ENCODE assay signal across 8 mouse cellular contexts in the genomic region with DNA sequence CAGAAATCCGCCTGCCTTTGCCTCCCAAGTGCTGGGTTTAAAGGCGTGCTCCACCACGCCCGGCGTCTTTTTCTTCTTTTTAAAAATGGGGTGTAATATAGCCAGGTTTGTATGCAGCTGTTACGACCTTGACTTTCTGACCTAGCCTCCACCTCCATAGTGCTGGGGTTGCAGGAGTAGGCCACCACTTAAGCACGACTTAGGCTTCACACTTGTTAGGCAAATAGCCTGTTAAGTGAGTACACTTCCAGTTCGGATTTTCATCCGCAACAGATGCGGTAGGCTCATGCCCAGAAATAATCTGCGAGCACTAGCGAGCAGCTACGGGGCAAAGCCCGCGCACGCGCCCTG. TPM values are rescaled to one million over a fixed set of nuclear protein-coding genes. Genes with fewer than 3 reads are reported as not detected.
A peak's percentile ranks its signal among the peaks of the same experiment; 100 is the strongest.
DNase-seq lines count a peak whose midpoint lies in the region; ATAC-seq lines count a peak whose summit lies in the region.

No protein-coding gene starts in this region.

- H3K4me2 ChIP-seq in lung, embryonic 15.5 days = peak overlapping the region; percentile 92
- peak overlapping the region; percentile 84 for H3K4me2 ChIP-seq in embryonic facial prominence, embryonic 14.5 days (ENCODE audit: low read depth, low read length)
- peak overlapping the region; percentile 62 for H3K4me2 ChIP-seq in intestine, embryonic 16.5 days (ENCODE audit: low read depth, low read length)
- peak overlapping the region; percentile 76 for H3K4me2 ChIP-seq in neural tube, embryonic 14.5 days (ENCODE audit: low read depth, low read length)

- intact Hi-C loops in left cerebral cortex, postnatal 36 days (cut with DNase I) = loop anchor here (2.0 kb wide), 1 partner anchor 63 kb away; no protein-coding TSS in a partner anchor

- H3K4me3 ChIP-seq in lung, embryonic 15.5 days = peak overlapping the region; percentile 100
- peak overlapping the region; percentile 89 for H3K4me3 ChIP-seq in embryonic facial prominence, embryonic 14.5 days (ENCODE audit: low read depth, low read length)
- peak overlapping the region; percentile 94 for H3K4me3 ChIP-seq in intestine, embryonic 16.5 days (ENCODE audit: low read length)
- peak overlapping the region; percentile 92 for H3K4me3 ChIP-seq in neural tube, embryonic 14.5 days (ENCODE audit: low read depth, low read length)

- peaks cover 12% of the 10 kb centered on the region; the same call in 1 of the 2 replicates for H3K4me1 ChIP-seq in lung, embryonic 15.5 days
- H3K4me1 ChIP-seq in embryonic facial prominence, embryonic 14.5 days (ENCODE audit: control insufficient read depth, insufficient read depth, low read length) = 0 out of 2 replicates have a peak, but pooled peaks cover 4% of the 10 kb centered on the region
- 0 out of 2 replicates have a peak, but pooled peaks cover 6% of the 10 kb centered on the region for H3K4me1 ChIP-seq in intestine, embryonic 16.5 days (ENCODE audit: control insufficient read depth, insufficient read depth, low read length)
- H3K4me1 ChIP-seq in neural tube, embryonic 14.5 days (ENCODE audit: control insufficient read depth, insufficient read depth, low read length) = peaks cover 12% of the 10 kb centered on the region; the same call in 1 of the 2 replicates

- H3K27ac ChIP-seq in lung, embryonic 15.5 days = peak overlapping the region; percentile 97
- peak overlapping the region; percentile 94 for H3K27ac ChIP-seq in embryonic facial prominence, embryonic 14.5 days (replicated peaks; ENCODE audit: low read depth, low read length)
- H3K27ac ChIP-seq in intestine, embryonic 16.5 days (ENCODE audit: low read length) = peak overlapping the region; percentile 94
- H3K27ac ChIP-seq in neural tube, embryonic 14.5 days (ENCODE audit: low read depth, low read length) = peak overlapping the region; percentile 94

- ATAC-seq in lung, embryonic 15.5 days (ENCODE audit: borderline replicate concordance, extremely low read depth, low FRiP score, low TSS enrichment) = peak; percentile 36; the same call in 1 of the 2 replicates
- ATAC-seq in embryonic facial prominence, embryonic 14.5 days (ENCODE audit: low read depth) = no peak
- peak; percentile 41 for ATAC-seq in intestine, embryonic 16.5 days
- no peak for ATAC-seq in neural tube, embryonic 14.5 days (ENCODE audit: low read depth)

- peaks cover 32% of the 10 kb centered on the region for H3K36me3 ChIP-seq in lung, embryonic 15.5 days
- H3K36me3 ChIP-seq in embryonic facial prominence, embryonic 14.5 days (ENCODE audit: control insufficient read depth, insufficient read depth, low read length) = peaks cover 42% of the 10 kb centered on the region
- peaks cover 8% of the 10 kb centered on the region for H3K36me3 ChIP-seq in intestine, embryonic 16.5 days (ENCODE audit: control insufficient read depth, insufficient read depth, low read length)
- peaks cover 23% of the 10 kb centered on the region for H3K36me3 ChIP-seq in neural tube, embryonic 14.5 days (ENCODE audit: control insufficient read depth, insufficient read depth, low read length)

- no peak for DNase-seq in lung, postnatal 4 days
- DNase-seq in embryonic facial prominence, embryonic 14.5 days (ENCODE audit: low spot score) = no peak
- no peak for DNase-seq in cerebellum, adult 11-12 months
- no peak for DNase-seq in left cerebral cortex, postnatal 36 days (ENCODE audit: low spot score in 2 of 2)
- no peak for DNase-seq in spleen, postnatal 14 days (ENCODE audit: low spot score in 2 of 2)

- 0% methylated on average over 17 of the region's 17 CpGs for WGBS in lung, embryonic 15.5 days
- WGBS in embryonic facial prominence, embryonic 14.5 days = 1% methylated on average over 17 of the region's 17 CpGs
- WGBS in intestine, embryonic 16.5 days = under 1% methylated on average over 17 of the region's 17 CpGs
- 2% methylated on average over 17 of the region's 17 CpGs for WGBS in neural tube, embryonic 14.5 days

- H3K9ac ChIP-seq in lung, embryonic 15.5 days = peak overlapping the region; percentile 93
- H3K9ac ChIP-seq in embryonic facial prominence, embryonic 14.5 days (ENCODE audit: low read depth, low read length) = peak overlapping the region; percentile 87
- peak overlapping the region; percentile 89 for H3K9ac ChIP-seq in intestine, embryonic 16.5 days (ENCODE audit: low read depth, low read length)
- H3K9ac ChIP-seq in neural tube, embryonic 14.5 days (replicated peaks; ENCODE audit: low read depth, low read length) = peak overlapping the region; percentile 94

- no peaks in the 10 kb centered on the region for H3K27me3 ChIP-seq in lung, embryonic 15.5 days
- H3K27me3 ChIP-seq in embryonic facial prominence, embryonic 14.5 days (replicated peaks; ENCODE audit: control insufficient read depth, insufficient read depth, low read length) = no peaks in the 10 kb centered on the region
- no peaks in the 10 kb centered on the region for H3K27me3 ChIP-seq in intestine, embryonic 16.5 days (replicated peaks; ENCODE audit: control insufficient read depth, insufficient read depth, low read length)
- H3K27me3 ChIP-seq in neural tube, embryonic 14.5 days (ENCODE audit: control insufficient read depth, insufficient read depth, low read length) = no peaks in the 10 kb centered on the region

- no peaks in the 10 kb centered on the region for H3K9me3 ChIP-seq in lung, embryonic 15.5 days
- no peaks in the 10 kb centered on the region for H3K9me3 ChIP-seq in embryonic facial prominence, embryonic 14.5 days (ENCODE audit: control insufficient read depth, low read length)
- H3K9me3 ChIP-seq in intestine, embryonic 16.5 days (ENCODE audit: control insufficient read depth, low read length) = no peaks in the 10 kb centered on the region
- no peaks in the 10 kb centered on the region for H3K9me3 ChIP-seq in neural tube, embryonic 14.5 days (ENCODE audit: control insufficient read depth, low read length)

RNA-seq across cellular contexts. Expression of gene Mrpl40, which starts 0.6 kb away (rescaled TPM):
- polyA plus RNA-seq in lung, embryonic 15.5 days (2015; fragmentation: Nextera tagmentation; extraction: Ambion mirVana) = 82.9 and 87.9 TPM in 2 replicates
- 57.3 and 60.9 TPM in 2 replicates for polyA plus RNA-seq in embryonic facial prominence, embryonic 14.5 days (2014; fragmentation: Nextera tagmentation; extraction: Ambion mirVana)
- 89.1 and 97.2 TPM in 2 replicates for polyA plus RNA-seq in intestine, embryonic 16.5 days (2015; fragmentation: Nextera tagmentation; extraction: Ambion mirVana)
- 65.0 and 79.2 TPM in 2 replicates for polyA plus RNA-seq in neural tube, embryonic 14.5 days (2014; fragmentation: Nextera tagmentation; extraction: Ambion mirVana)
- 10 to 100 TPM; 38.4 to 38.8 TPM for total RNA-seq in left cerebral cortex, postnatal 36 days (2021)

RNA-seq across cellular contexts. Expression of gene Hira, which starts 0.8 kb away (rescaled TPM):
- 13.1 TPM in 2 replicates for polyA plus RNA-seq in lung, embryonic 15.5 days (2015; fragmentation: Nextera tagmentation; extraction: Ambion mirVana)
- 10.8 and 14.7 TPM in 2 replicates for polyA plus RNA-seq in embryonic facial prominence, embryonic 14.5 days (2014; fragmentation: Nextera tagmentation; extraction: Ambion mirVana)
- 5.5 and 6.5 TPM in 2 replicates for polyA plus RNA-seq in intestine, embryonic 16.5 days (2015; fragmentation: Nextera tagmentation; extraction: Ambion mirVana)
- 19.6 and 23.4 TPM in 2 replicates for polyA plus RNA-seq in neural tube, embryonic 14.5 days (2014; fragmentation: Nextera tagmentation; extraction: Ambion mirVana)
- total RNA-seq in left cerebral cortex, postnatal 36 days (2021) = 10 to 100 TPM; 71.9 to 83.9 TPM

RNA-seq across cellular contexts. Expression of gene Gm28539, which starts 39.7 kb away (rescaled TPM):
- polyA plus RNA-seq in lung, embryonic 15.5 days (2015; fragmentation: Nextera tagmentation; extraction: Ambion mirVana) = not detected in 2 replicates
- polyA plus RNA-seq in embryonic facial prominence, embryonic 14.5 days (2014; fragmentation: Nextera tagmentation; extraction: Ambion mirVana) = not detected in 2 replicates
- polyA plus RNA-seq in intestine, embryonic 16.5 days (2015; fragmentation: Nextera tagmentation; extraction: Ambion mirVana) = not detected in 2 replicates
- polyA plus RNA-seq in neural tube, embryonic 14.5 days (2014; fragmentation: Nextera tagmentation; extraction: Ambion mirVana) = not detected in 2 replicates
- 1 to 10 TPM; 8.5 to 9.9 TPM for total RNA-seq in left cerebral cortex, postnatal 36 days (2021)

RNA-seq across cellular contexts. Expression of gene 2510002D24Rik, which starts 39.7 kb away (rescaled TPM):
- 34.7 and 38.7 TPM in 2 replicates for polyA plus RNA-seq in lung, embryonic 15.5 days (2015; fragmentation: Nextera tagmentation; extraction: Ambion mirVana)
- polyA plus RNA-seq in embryonic facial prominence, embryonic 14.5 days (2014; fragmentation: Nextera tagmentation; extraction: Ambion mirVana) = 20.1 and 22.2 TPM in 2 replicates
- 52.0 and 58.4 TPM in 2 replicates for polyA plus RNA-seq in intestine, embryonic 16.5 days (2015; fragmentation: Nextera tagmentation; extraction: Ambion mirVana)
- polyA plus RNA-seq in neural tube, embryonic 14.5 days (2014; fragmentation: Nextera tagmentation; extraction: Ambion mirVana) = 33.6 and 44.2 TPM in 2 replicates
- total RNA-seq in left cerebral cortex, postnatal 36 days (2021) = 10 to 100 TPM; 28.2 to 30.6 TPM

Comparison
In these comparisons a context has a peak if more than half of its experiments do, and no peak if none do; other contexts are left out.
1. ATAC-seq: peak in lung, embryonic 15.5 days (single experiment) and intestine, embryonic 16.5 days (single experiment); none in embryonic facial prominence, embryonic 14.5 days (single experiment) and neural tube, embryonic 14.5 days (single experiment).
2. Peak in every context shown above with its lines, with median percentiles within 50 percentile points of each other: H3K27ac ChIP-seq, H3K4me2 ChIP-seq, H3K4me3 ChIP-seq and H3K9ac ChIP-seq.